Mouse (Mus musculus) heart, embryonic 16.5 days (tissue): Measurements from ENCODE around the gene Zdhhc11. TPM values are rescaled to one million over a fixed set of nuclear protein-coding genes. Genes with fewer than 3 reads are reported as not detected.

ENCODE experiments used
- ATAC-seq: fragments of 200-750 bp; cut with Nextera tagmentation; replicated peaks from 2 replicates; pipeline ENCODE4 v1.8.0; 2017; ENCODE audit warnings: moderate number of reproducible peaks; ENCODE audit not compliant: insufficient read depth, low FRiP score; ENCODE audit errors: extremely low read depth
- H3K27ac ChIP-seq: fragments of 300-500 bp; sonication (generic); 2 replicates; pipeline ENCODE4 v1.5.1; 2014; ENCODE audit warnings: mild to moderate bottlenecking, low read length, control low read depth, moderate library complexity
- H3K27me3 ChIP-seq: fragments of 300-500 bp; sonication (generic); 2 replicates; pipeline ENCODE4 v1.6.1; 2014; ENCODE audit warnings: low read length, mixed read lengths; ENCODE audit not compliant: control insufficient read depth, insufficient read depth
- H3K36me3 ChIP-seq: fragments of 300-500 bp; sonication (generic); 2 replicates; pipeline ENCODE4 v1.6.1; 2014; ENCODE audit not compliant: control insufficient read depth, insufficient read depth
- H3K4me1 ChIP-seq: fragments of 300-500 bp; sonication (generic); 2 replicates; pipeline ENCODE4 v1.6.1; 2014; ENCODE audit warnings: low read length, mixed read lengths; ENCODE audit not compliant: control insufficient read depth, insufficient read depth
- H3K4me2 ChIP-seq: fragments of 300-500 bp; sonication (generic); 2 replicates; pipeline ENCODE4 v1.6.1; 2014; ENCODE audit warnings: low read depth, mild to moderate bottlenecking, control low read depth, low read length
- H3K4me3 ChIP-seq: fragments of 300-500 bp; sonication (generic); 2 replicates; pipeline ENCODE4 v1.5.1; 2014; ENCODE audit warnings: mild to moderate bottlenecking, control low read depth, low read length
- H3K9ac ChIP-seq: fragments of 300-500 bp; sonication (generic); 2 replicates; pipeline ENCODE4 v1.6.1; 2014; ENCODE audit warnings: low read length, control low read depth
- H3K9me3 ChIP-seq: fragments of 300-500 bp; sonication (generic); replicated peaks from 2 replicates; pipeline ENCODE4 v1.6.1; 2016; ENCODE audit warnings: low read length; ENCODE audit not compliant: control insufficient read depth
- WGBS: fragments of 180-500 bp; shearing (Covaris S2); extraction: QIAGEN DNeasy Blood & Tissue Kit; methylation state at CpG from one replicate; pipeline ENCODE4 v1.1.7; 2014; 5-methylcytosine and 5-hydroxymethylcytosine counted together
- microRNA-seq: library from miRNA; unstranded; fragments of <30 nt; microRNA quantifications from one replicate; pipeline ENCODE4, GENCODE M21; 2017
- polyA plus RNA-seq: library from polyadenylated mRNA; unstranded; fragments of >200 nt; fragmentation: Nextera tagmentation; extraction: Ambion mirVana; gene quantifications from 2 replicates; pipeline ENCODE4 v1.2.1, GENCODE M21; 2015

Gene Zdhhc11
- polyA plus RNA-seq, 1 experiment from 2014 or later: not detected

GRCm38 (mm10) chr13:74034756-74035155, 71.1 kb downstream of the Zdhhc11 start:
- Histone ChIP-seq H3K4me2 (no peak overlapping the region), H3K27me3 (no peaks in the 10 kb centered on the region), H3K4me3 (no peak overlapping the region), H3K27ac (no peak overlapping the region), H3K9ac (no peak overlapping the region), H3K9me3 (no peaks in the 10 kb centered on the region), H3K36me3 (peaks cover 3% of the 10 kb centered on the region; the same call in 1 of the 2 replicates), H3K4me1 (no peaks in the 10 kb centered on the region)
- 74% methylated on average over 2 of the region's 2 CpGs for WGBS
- no peak for ATAC-seq

GRCm38 (mm10) chr13:74035776-74036175, 72.1 kb downstream of the Zdhhc11 start:
- WGBS: 88% methylated on average over 2 of the region's 2 CpGs
- H3K9me3 ChIP-seq: no peaks in the 10 kb centered on the region
- ATAC-seq: no peak

GRCm38 (mm10) chr13:74039926-74040325, 76.3 kb downstream of the Zdhhc11 start:
- no peaks in the 10 kb centered on the region for H3K27me3 ChIP-seq
- WGBS: 81% methylated on average over 3 of the region's 3 CpGs
- H3K4me1 ChIP-seq: no peaks in the 10 kb centered on the region
- no peak overlapping the region for H3K27ac ChIP-seq
- H3K4me3 ChIP-seq: no peak overlapping the region
- no peaks in the 10 kb centered on the region for H3K9me3 ChIP-seq
- no peak overlapping the region for H3K9ac ChIP-seq
- peaks cover 15% of the 10 kb centered on the region for H3K36me3 ChIP-seq
- no peak overlapping the region for H3K4me2 ChIP-seq
- no peak for ATAC-seq

More at GRCm38 (mm10) chr13:74035776-74036175, 72.1 kb downstream of the Zdhhc11 start:
- Histone ChIP-seq H3K27ac (no peak overlapping the region), H3K27me3 (no peaks in the 10 kb centered on the region), H3K4me2 (no peak overlapping the region), H3K4me3 (no peak overlapping the region), H3K4me1 (no peaks in the 10 kb centered on the region), H3K36me3 (peaks cover 8% of the 10 kb centered on the region; the same call in 1 of the 2 replicates), H3K9ac (no peak overlapping the region)

Small RNA genes within 50 kb of the gene (microRNA-seq; reads per million reads assigned to microRNA genes)
- gene Gm25197: not detected

Other genes starting within 250 kb of the Zdhhc11 start
- gene Slc12a7, start 230.8 kb upstream of the Zdhhc11 start, polyA plus RNA-seq: 42.1 and 46.9 TPM in 2 replicates
- gene Nkd2, start 116.2 kb upstream of the Zdhhc11 start, polyA plus RNA-seq: 3.0 and 3.7 TPM in 2 replicates
- gene Trip13, start 26.1 kb upstream of the Zdhhc11 start, polyA plus RNA-seq: 25.1 and 27.3 TPM in 2 replicates
- gene Brd9, start 26.0 kb upstream of the Zdhhc11 start, polyA plus RNA-seq: 36.4 and 38.1 TPM in 2 replicates
- gene Tppp, start 45.6 kb downstream of the Zdhhc11 start, polyA plus RNA-seq: 6.4 and 8.6 TPM in 2 replicates
- gene Cep72, start 98.4 kb downstream of the Zdhhc11 start, polyA plus RNA-seq: 11.7 and 12.0 TPM in 2 replicates
- gene Slc9a3, start 157.6 kb downstream of the Zdhhc11 start, polyA plus RNA-seq: 0.22 TPM in 1 of 2 replicates, not detected in the other
- 61.9 and 65.7 TPM in 2 replicates for gene Exoc3, start 244.9 kb downstream of the Zdhhc11 start, polyA plus RNA-seq